Mouse (Mus musculus): ENCODE results near the gene Gm3633.
"Not testable (repeated sequence)": the region's sequence is repeated elsewhere in the genome, so short reads cannot be mapped to it uniquely, and the experiment has no call there.

Gm3633 gene

GRCm38 (mm10) chr14:42641817-42642216 is at the start of gene Gm3633:
TSS of gene Gm3633 (minus strand) at chr14:42641917.
- not testable (repeated sequence) for DNase-seq (ENCODE audit: low spot score)

GRCm38 (mm10) chr14:42655638-42656037 is 13.9 kb upstream of the Gm3633 start, which contains the start of gene Gm10378:
TSS of gene Gm10378 (plus strand) at chr14:42655938.
- not testable (repeated sequence) for DNase-seq (ENCODE audit: low spot score)

GRCm38 (mm10) chr14:42599782-42600181 is 41.9 kb downstream of the Gm3633 start, which contains the start of gene Gm17124:
TSS of gene Gm17124 (minus strand) at chr14:42599882.
- DNase-seq (ENCODE audit: low spot score) = not testable (repeated sequence)

All from ovary, adult 18-20 months (tissue).